Mouse (Mus musculus) limb, embryonic 13.5 days (tissue): Measurements from ENCODE around the gene Gltp. TPM values are rescaled to one million over a fixed set of nuclear protein-coding genes. Genes with fewer than 3 reads are reported as not detected.

ENCODE experiments used
- microRNA-seq: library from miRNA; unstranded; fragments of <30 nt; microRNA quantifications from one replicate; pipeline ENCODE4, GENCODE M21; 2016
- polyA plus RNA-seq: library from polyadenylated mRNA; unstranded; fragments of >200 nt; fragmentation: Nextera tagmentation; extraction: Ambion mirVana; gene quantifications from 2 replicates; pipeline ENCODE4 v1.2.1, GENCODE M21; 2015

Gltp gene
- polyA plus RNA-seq, 1 experiment from 2014 or later, result 95.1 TPM

Small RNA genes lying within 50 kb of the gene (microRNA-seq; reads per million reads assigned to microRNA genes)
- not detected for gene Mir7028

Other genes with a start within 250 kb of the Gltp start
- 34.3 and 34.9 TPM in 2 replicates for gene Mmab, start 246.9 kb downstream of the Gltp start, polyA plus RNA-seq
- 39.0 and 41.6 TPM in 2 replicates for gene Mvk, start 246.7 kb downstream of the Gltp start, polyA plus RNA-seq
- 0.69 and 0.72 TPM in 2 replicates for gene Fam222a, start 123.0 kb downstream of the Gltp start, polyA plus RNA-seq
- 8.4 and 11.8 TPM in 2 replicates for gene Trpv4, start 32.6 kb downstream of the Gltp start, polyA plus RNA-seq
- 19.4 and 23.3 TPM in 2 replicates for gene Tchp, start 16.8 kb upstream of the Gltp start, polyA plus RNA-seq
- gene Ankrd13a, start 83.7 kb upstream of the Gltp start, polyA plus RNA-seq, result 38.6 and 40.2 TPM in 2 replicates
- 46.9 and 52.5 TPM in 2 replicates for gene Git2, start 84.5 kb upstream of the Gltp start, polyA plus RNA-seq
- gene 1500011B03Rik, start 132.5 kb upstream of the Gltp start, polyA plus RNA-seq, result 93.9 and 98.0 TPM in 2 replicates
- not detected in 2 replicates for gene 4930519G04Rik, start 162.7 kb upstream of the Gltp start, polyA plus RNA-seq
- 0.24 and 0.28 TPM in 2 replicates for gene Gm9936, start 167.7 kb upstream of the Gltp start, polyA plus RNA-seq
- 1.3 and 2.3 TPM in 2 replicates for gene Oasl2, start 206.0 kb upstream of the Gltp start, polyA plus RNA-seq
- 0.49 and 0.62 TPM in 2 replicates for gene Oasl1, start 232.3 kb upstream of the Gltp start, polyA plus RNA-seq